Mouse (Mus musculus) limb, embryonic 13.5 days (tissue): ENCODE measurements around the gene Pla2g2c. TPM values are rescaled to one million over a fixed set of nuclear protein-coding genes. Genes with fewer than 3 reads are reported as not detected.

Experiments used
- ATAC-seq: fragments of 200-750 bp; cut with Nextera tagmentation; 2 replicates; pipeline ENCODE4 v1.8.0; 2017; ENCODE audit warnings: low read depth, moderate number of reproducible peaks, moderate TSS enrichment; ENCODE audit not compliant: low FRiP score
- H3K27ac ChIP-seq: fragments of 300-500 bp; sonication (generic); 2 replicates; pipeline ENCODE4 v1.5.1; 2015; ENCODE audit warnings: inconsistent platforms, mild to moderate bottlenecking, moderate library complexity
- H3K27me3 ChIP-seq: fragments of 300-500 bp; sonication (generic); 2 replicates; pipeline ENCODE4 v1.6.1; 2015; ENCODE audit warnings: mild to moderate bottlenecking, inconsistent platforms
- H3K36me3 ChIP-seq: fragments of 300-500 bp; sonication (generic); 2 replicates; pipeline ENCODE4 v1.6.1; 2015; ENCODE audit warnings: inconsistent platforms, mild to moderate bottlenecking, moderate library complexity
- H3K4me1 ChIP-seq: fragments of 300-500 bp; sonication (generic); 2 replicates; pipeline ENCODE4 v1.6.1; 2015; ENCODE audit warnings: inconsistent platforms
- H3K4me2 ChIP-seq: fragments of 300-500 bp; sonication (generic); replicated peaks from 2 replicates; pipeline ENCODE4 v1.6.1; 2015; ENCODE audit warnings: inconsistent platforms, mild to moderate bottlenecking, moderate library complexity
- H3K4me3 ChIP-seq: fragments of 300-500 bp; sonication (generic); 2 replicates; pipeline ENCODE4 v1.5.1; 2015; ENCODE audit warnings: moderate library complexity, mild to moderate bottlenecking, inconsistent platforms
- H3K9ac ChIP-seq: fragments of 300-500 bp; sonication (generic); 2 replicates; pipeline ENCODE4 v1.6.1; 2015; ENCODE audit warnings: mild to moderate bottlenecking, inconsistent platforms
- H3K9me3 ChIP-seq: fragments of 300-500 bp; sonication (generic); 2 replicates; pipeline ENCODE4 v1.6.1; 2016; ENCODE audit warnings: inconsistent platforms
- WGBS: fragments of 180-500 bp; shearing (Covaris S2); methylation state at CpG from one replicate; pipeline ENCODE4 v1.1.7; 2015; 5-methylcytosine and 5-hydroxymethylcytosine counted together
- polyA plus RNA-seq: library from polyadenylated mRNA; unstranded; fragments of >200 nt; fragmentation: Nextera tagmentation; extraction: Ambion mirVana; gene quantifications from 2 replicates; pipeline ENCODE4 v1.2.1, GENCODE M21; 2015

Pla2g2c gene
- polyA plus RNA-seq, 1 experiment from 2014 or later = 0.33 TPM

GRCm38 (mm10) chr4:138734105-138734504 is 9.5 kb downstream of the Pla2g2c start:
- WGBS = 51% methylated on average over 7 of the region's 7 CpGs
- H3K27ac ChIP-seq = no peak overlapping the region

DNA sequence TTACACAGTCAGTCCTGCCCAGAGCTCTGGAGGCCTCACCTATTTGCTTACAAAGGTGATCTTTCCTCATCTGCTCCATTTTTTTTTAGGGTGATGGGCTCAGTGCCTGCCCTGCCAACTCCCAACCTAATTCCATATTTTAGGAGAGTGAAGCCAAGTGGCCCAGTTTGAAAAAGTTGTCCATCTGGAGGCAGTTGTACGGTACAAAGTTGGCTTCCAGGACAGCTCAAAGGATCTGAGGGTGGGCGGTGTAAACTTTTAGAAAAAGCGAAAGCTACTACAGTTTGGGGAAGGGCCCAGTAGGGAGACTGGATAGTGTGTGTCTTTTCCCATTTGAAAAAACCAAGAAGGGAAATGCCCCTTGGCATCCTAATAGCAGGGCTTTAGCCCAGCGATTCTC is 10.3 kb downstream of the Pla2g2c start:
- no peaks in the 10 kb centered on the region for H3K36me3 ChIP-seq
- H3K4me2 ChIP-seq = no peak overlapping the region
- ATAC-seq = no peak
- 91% methylated on average over 4 of the region's 4 CpGs for WGBS
- peaks cover 22% of the 10 kb centered on the region for H3K4me1 ChIP-seq
- no peak overlapping the region for H3K4me3 ChIP-seq
- no peak overlapping the region for H3K9ac ChIP-seq
- H3K9me3 ChIP-seq = no peaks in the 10 kb centered on the region; the same call in 1 of the 2 replicates
- no peak overlapping the region for H3K27ac ChIP-seq
- no peaks in the 10 kb centered on the region for H3K27me3 ChIP-seq

More at GRCm38 (mm10) chr4:138734105-138734504, 9.5 kb downstream of the Pla2g2c start:
- ATAC-seq = no peak
- Histone ChIP-seq H3K9me3 (no peaks in the 10 kb centered on the region; the same call in 1 of the 2 replicates), H3K4me1 (peaks cover 16% of the 10 kb centered on the region), H3K27me3 (no peaks in the 10 kb centered on the region), H3K36me3 (no peaks in the 10 kb centered on the region), H3K9ac (no peak overlapping the region), H3K4me2 (no peak overlapping the region), H3K4me3 (no peak overlapping the region)

- no peak within 1 kb of the TSS for H3K27ac ChIP-seq
- H3K9me3 ChIP-seq = no peaks in the 10 kb centered on the region; the same call in 1 of the 2 replicates
- H3K36me3 ChIP-seq = no peaks in the 10 kb centered on the region
- no peak for ATAC-seq
- no peak within 1 kb of the TSS for H3K4me2 ChIP-seq
- H3K9ac ChIP-seq = no peak within 1 kb of the TSS
- no peak within 1 kb of the TSS for H3K4me3 ChIP-seq
- peaks cover 22% of the 10 kb centered on the region for H3K4me1 ChIP-seq
- WGBS = 71% methylated on average over 7 of the region's 7 CpGs
- H3K27me3 ChIP-seq = no peaks in the 10 kb centered on the region
These were observed 12.4 kb downstream of the Pla2g2c start, which contains the start of gene Ubxn10 for GRCm38 (mm10) chr4:138737031-138737430. Gene Ubxn10 (minus strand): TSS chr4:138737167.

GRCm38 (mm10) chr4:138739136-138739851 is 14.7 kb downstream of the Pla2g2c start:
- Histone ChIP-seq H3K4me2 (no peak overlapping the region), H3K4me1 (peaks cover 28% of the 10 kb centered on the region), H3K9ac (no peak overlapping the region), H3K27ac (no peak overlapping the region), H3K4me3 (no peak overlapping the region), H3K36me3 (no peaks in the 10 kb centered on the region), H3K27me3 (no peaks in the 10 kb centered on the region), H3K9me3 (no peaks in the 10 kb centered on the region)
- no peak for ATAC-seq
- 11% methylated on average over 7 of the region's 7 CpGs for WGBS

GRCm38 (mm10) chr4:138745884-138746283 is 21.3 kb downstream of the Pla2g2c start:
- peaks cover 13% of the 10 kb centered on the region for H3K4me1 ChIP-seq
- H3K27me3 ChIP-seq = 0 out of 2 replicates have a peak, but pooled peaks cover 4% of the 10 kb centered on the region
- no peak overlapping the region for H3K9ac ChIP-seq
- H3K4me2 ChIP-seq = no peak overlapping the region
- H3K27ac ChIP-seq = no peak overlapping the region
- ATAC-seq = peak; percentile 71
- WGBS = 50% methylated on average over 4 of the region's 4 CpGs
- no peaks in the 10 kb centered on the region for H3K36me3 ChIP-seq
- H3K4me3 ChIP-seq = no peak overlapping the region
- H3K9me3 ChIP-seq = no peaks in the 10 kb centered on the region

DNA sequence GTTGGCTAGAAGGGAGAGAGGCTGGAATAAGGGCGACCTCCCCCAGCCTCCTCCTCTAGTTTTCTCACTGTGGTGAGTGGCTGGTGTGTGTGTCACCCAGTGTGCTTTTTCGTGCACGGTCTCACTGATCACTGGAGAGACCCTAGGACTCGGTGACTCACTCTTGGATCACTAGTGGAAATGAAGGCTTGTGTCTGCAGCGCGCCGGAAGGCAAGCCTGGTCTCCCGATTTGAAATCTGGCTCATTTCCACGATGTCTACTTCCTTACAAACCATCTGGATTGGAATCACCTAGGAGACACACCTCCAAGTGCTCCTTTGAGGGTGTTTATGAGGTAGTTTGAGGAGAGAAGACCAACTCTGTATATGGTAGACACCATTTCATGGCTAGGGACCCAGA is 22.3 kb downstream of the Pla2g2c start:
- no peak overlapping the region for H3K4me2 ChIP-seq
- no peak overlapping the region for H3K9ac ChIP-seq
- no peak for ATAC-seq
- peaks cover 13% of the 10 kb centered on the region for H3K4me1 ChIP-seq
- H3K27me3 ChIP-seq = 0 out of 2 replicates have a peak, but pooled peaks cover 4% of the 10 kb centered on the region
- no peaks in the 10 kb centered on the region for H3K36me3 ChIP-seq
- WGBS = 84% methylated on average over 9 of the region's 9 CpGs
- H3K4me3 ChIP-seq = no peak overlapping the region
- H3K27ac ChIP-seq = no peak overlapping the region
- no peaks in the 10 kb centered on the region for H3K9me3 ChIP-seq

- Histone ChIP-seq H3K36me3 (no peaks in the 10 kb centered on the region), H3K4me3 (no peak overlapping the region), H3K4me2 (no peak overlapping the region), H3K27ac (no peak overlapping the region), H3K4me1 (peaks cover 13% of the 10 kb centered on the region), H3K9ac (no peak overlapping the region), H3K9me3 (no peaks in the 10 kb centered on the region), H3K27me3 (0 out of 2 replicates have a peak, but pooled peaks cover 4% of the 10 kb centered on the region)
- ATAC-seq = no peak
- WGBS = 64% methylated on average over 10 of the region's 10 CpGs
These were observed 23.3 kb downstream of the Pla2g2c start for GRCm38 (mm10) chr4:138747851-138748250.

- H3K4me2 ChIP-seq = no peak overlapping the region
- ATAC-seq = no peak
- 55% methylated on average over 8 of the region's 8 CpGs for WGBS
- no peak overlapping the region for H3K4me3 ChIP-seq
- 0 out of 2 replicates have a peak, but pooled peaks cover 4% of the 10 kb centered on the region for H3K27me3 ChIP-seq
- H3K36me3 ChIP-seq = no peaks in the 10 kb centered on the region
- H3K9ac ChIP-seq = no peak overlapping the region
- no peak overlapping the region for H3K27ac ChIP-seq
- peaks cover 7% of the 10 kb centered on the region; the same call in 1 of the 2 replicates for H3K4me1 ChIP-seq
- no peaks in the 10 kb centered on the region for H3K9me3 ChIP-seq
These were observed 23.9 kb downstream of the Pla2g2c start for GRCm38 (mm10) chr4:138748369-138749072.

- H3K27ac ChIP-seq = no peak overlapping the region
- ATAC-seq = no peak
- H3K4me2 ChIP-seq = no peak overlapping the region
- H3K4me1 ChIP-seq = peaks cover 9% of the 10 kb centered on the region
- H3K9me3 ChIP-seq = no peaks in the 10 kb centered on the region
- 0 out of 2 replicates have a peak, but pooled peaks cover 3% of the 10 kb centered on the region for H3K27me3 ChIP-seq
- WGBS = 93% methylated on average over 6 of the region's 6 CpGs
- H3K36me3 ChIP-seq = no peaks in the 10 kb centered on the region
- H3K9ac ChIP-seq = no peak overlapping the region
- H3K4me3 ChIP-seq = no peak overlapping the region
These were observed 28.0 kb downstream of the Pla2g2c start for GRCm38 (mm10) chr4:138752603-138753002.

DNA sequence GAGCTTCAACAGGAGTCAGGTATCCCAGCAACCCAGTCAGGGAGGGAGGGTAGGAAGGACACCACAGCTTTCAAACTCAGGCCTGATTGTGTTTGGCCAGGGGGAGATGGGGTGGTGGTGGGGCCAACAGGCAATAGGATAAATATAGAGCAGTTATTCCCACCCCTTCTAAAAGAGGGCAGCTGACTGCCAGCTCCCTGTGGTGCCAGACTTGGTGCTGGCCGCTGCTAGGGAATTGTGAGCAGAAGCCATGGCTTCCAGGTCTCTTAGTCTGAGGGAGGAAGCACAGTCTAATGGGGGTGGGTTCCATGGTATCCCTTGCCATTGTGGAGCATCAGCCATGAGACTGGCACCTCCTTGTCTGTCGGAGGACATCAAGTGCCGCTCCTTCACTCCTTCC is 29.0 kb downstream of the Pla2g2c start:
- 77% methylated on average over 3 of the region's 3 CpGs for WGBS
- Histone ChIP-seq H3K4me3 (no peak overlapping the region), H3K9me3 (no peaks in the 10 kb centered on the region), H3K27me3 (no peaks in the 10 kb centered on the region), H3K9ac (no peak overlapping the region), H3K27ac (no peak overlapping the region), H3K4me1 (peaks cover 9% of the 10 kb centered on the region), H3K4me2 (no peak overlapping the region), H3K36me3 (no peaks in the 10 kb centered on the region)
- no peak for ATAC-seq

DNA sequence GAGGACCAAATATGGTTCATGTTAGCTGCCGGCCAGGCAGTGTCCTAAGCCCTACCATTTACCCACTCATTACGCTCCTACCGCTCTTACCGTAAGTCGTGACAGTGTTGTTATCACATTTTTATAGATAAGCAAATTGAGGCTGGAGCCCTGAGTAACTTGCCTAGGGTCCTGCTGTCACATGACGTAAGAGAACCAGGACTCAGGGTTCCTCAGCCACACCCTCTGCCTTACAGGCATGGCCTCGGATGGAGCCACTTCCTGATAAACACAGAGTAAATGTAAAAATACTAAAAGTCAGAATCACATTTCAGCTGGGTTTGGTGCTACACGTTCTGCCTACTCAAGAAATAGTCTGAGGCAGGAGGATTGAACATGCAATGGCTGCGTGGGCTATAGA is 29.8 kb downstream of the Pla2g2c start:
- Histone ChIP-seq H3K4me2 (no peak overlapping the region), H3K4me3 (no peak overlapping the region), H3K27ac (no peak overlapping the region), H3K4me1 (peaks cover 9% of the 10 kb centered on the region), H3K9me3 (no peaks in the 10 kb centered on the region), H3K27me3 (no peaks in the 10 kb centered on the region), H3K36me3 (no peaks in the 10 kb centered on the region), H3K9ac (no peak overlapping the region)
- 77% methylated on average over 9 of the region's 9 CpGs for WGBS
- ATAC-seq = no peak

- H3K9ac ChIP-seq = no peak overlapping the region
- no peak overlapping the region for H3K4me2 ChIP-seq
- no peak for ATAC-seq
- no peak overlapping the region for H3K27ac ChIP-seq
- no peak overlapping the region for H3K4me3 ChIP-seq
- no peaks in the 10 kb centered on the region for H3K36me3 ChIP-seq
- no peaks in the 10 kb centered on the region for H3K9me3 ChIP-seq
- peaks cover 9% of the 10 kb centered on the region for H3K4me1 ChIP-seq
- H3K27me3 ChIP-seq = no peaks in the 10 kb centered on the region
- 57% methylated on average over 4 of the region's 4 CpGs for WGBS
These were observed 30.8 kb downstream of the Pla2g2c start for GRCm38 (mm10) chr4:138755439-138755838.
